Mouse (Mus musculus) olfactory bulb, adult 2 months (tissue): ENCODE results near the gene Mpv17l.
"Not testable (repeated sequence)": the region's sequence is repeated elsewhere in the genome, so short reads cannot be mapped to it uniquely, and the experiment has no call there.

Experiments used
- CTCF ChIP-seq: fragments of 200-500 bp; IDR thresholded peaks from 2 replicates; pipeline ENCODE4 v1.5.1; 2012; ENCODE audit warnings: low read depth, mild to moderate bottlenecking, low read length, moderate library complexity; ENCODE audit not compliant: insufficient read depth
- POLR2A ChIP-seq: fragments of 200-500 bp; IDR thresholded peaks from 2 replicates; pipeline ENCODE4 v1.6.1; 2012; ENCODE audit warnings: mild to moderate bottlenecking, low read depth, low read length, moderate library complexity; ENCODE audit not compliant: insufficient read depth

DNA sequence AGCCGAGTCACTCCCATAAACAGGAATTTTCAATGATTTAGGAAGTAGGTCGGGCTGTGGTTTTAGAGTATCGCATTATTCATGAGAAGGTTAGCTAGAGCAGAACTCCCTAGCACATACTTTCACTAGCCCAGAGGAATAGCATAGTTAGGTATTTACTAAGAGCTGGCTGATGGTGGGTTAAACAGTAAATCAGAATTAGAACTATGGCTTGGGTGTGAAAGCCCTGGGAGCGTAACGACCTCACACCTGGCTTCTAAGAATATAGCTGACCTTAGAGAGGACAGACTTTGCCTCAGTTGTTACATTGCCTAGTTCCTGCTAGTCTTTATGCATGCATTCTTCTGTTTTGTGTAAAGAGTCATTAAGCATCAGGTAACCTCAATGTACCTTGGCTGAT lies 20.0 kb downstream of the Mpv17l start:
- not testable (repeated sequence) for TF ChIP-seq POLR2A, CTCF
